Mouse (Mus musculus) neural tube, embryonic 14.5 days (tissue): Measurements from ENCODE around the gene Svs1. TPM values are rescaled to one million over a fixed set of nuclear protein-coding genes. Genes with fewer than 3 reads are reported as not detected.
"Not testable (repeated sequence)": the region's sequence is repeated elsewhere in the genome, so short reads cannot be mapped to it uniquely, and the experiment has no call there.

Experiments
- ATAC-seq: fragments of 200-750 bp; cut with Nextera tagmentation; 2 replicates; pipeline ENCODE4 v1.8.0; 2017; ENCODE audit warnings: low read depth, mild to moderate bottlenecking, moderate TSS enrichment, moderate library complexity
- H3K27ac ChIP-seq: fragments of 300-500 bp; sonication (generic); 2 replicates; pipeline ENCODE4 v1.5.1; 2014; ENCODE audit warnings: low read depth, mild to moderate bottlenecking, control low read depth, low read length, moderate library complexity, mixed read lengths
- H3K27me3 ChIP-seq: fragments of 300-500 bp; sonication (generic); 2 replicates; pipeline ENCODE4 v1.6.1; 2014; ENCODE audit warnings: low read length; ENCODE audit not compliant: control insufficient read depth, insufficient read depth
- H3K36me3 ChIP-seq: fragments of 300-500 bp; sonication (generic); 2 replicates; pipeline ENCODE4 v1.6.1; 2014; ENCODE audit warnings: low read length, mixed read lengths; ENCODE audit not compliant: control insufficient read depth, insufficient read depth
- H3K4me1 ChIP-seq: fragments of 300-500 bp; sonication (generic); 2 replicates; pipeline ENCODE4 v1.6.1; 2014; ENCODE audit warnings: low read length; ENCODE audit not compliant: control insufficient read depth, insufficient read depth
- H3K4me2 ChIP-seq: fragments of 300-500 bp; sonication (generic); 2 replicates; pipeline ENCODE4 v1.6.1; 2014; ENCODE audit warnings: mild to moderate bottlenecking, low read depth, low read length, control low read depth
- H3K4me3 ChIP-seq: fragments of 300-500 bp; sonication (generic); 2 replicates; pipeline ENCODE4 v1.5.1; 2014; ENCODE audit warnings: low read depth, low read length, control low read depth, mixed read lengths
- H3K9ac ChIP-seq: fragments of 300-500 bp; sonication (generic); replicated peaks from 2 replicates; pipeline ENCODE4 v1.6.1; 2014; ENCODE audit warnings: low read depth, mild to moderate bottlenecking, control low read depth, low read length, mixed read lengths
- H3K9me3 ChIP-seq: fragments of 300-500 bp; sonication (generic); 2 replicates; pipeline ENCODE4 v1.6.1; 2016; ENCODE audit warnings: low read length; ENCODE audit not compliant: control insufficient read depth
- WGBS: fragments of 180-500 bp; shearing (Covaris S2); extraction: QIAGEN DNeasy Blood & Tissue Kit; methylation state at CpG from one replicate; pipeline ENCODE4 v1.1.7; 2014; 5-methylcytosine and 5-hydroxymethylcytosine counted together
- polyA plus RNA-seq: library from polyadenylated mRNA; unstranded; fragments of >200 nt; fragmentation: Nextera tagmentation; extraction: Ambion mirVana; gene quantifications from 2 replicates; pipeline ENCODE4 v1.2.1, GENCODE M21; 2014

Svs1 gene
- polyA plus RNA-seq, 1 experiment from 2014 or later = not detected

DNA sequence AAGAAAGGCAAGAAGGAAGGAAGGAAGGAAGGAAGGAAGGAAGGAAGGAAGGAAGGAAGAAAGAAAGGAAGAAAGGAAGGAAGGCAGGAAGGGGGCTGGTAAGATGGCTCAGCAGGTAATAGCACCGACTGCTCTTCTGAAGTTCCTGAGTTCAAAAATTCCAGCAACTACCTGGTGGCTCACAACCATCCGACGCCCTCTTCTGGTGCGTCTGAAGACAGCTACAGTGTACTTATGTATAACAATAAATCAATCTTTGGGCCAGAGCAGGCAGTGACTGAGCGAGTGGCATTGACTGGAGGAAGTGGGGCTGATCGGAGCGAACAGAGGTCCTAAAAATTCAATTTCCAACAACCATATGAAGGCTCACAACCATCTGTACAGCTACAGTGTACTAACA, 27.5 kb upstream of the Svs1 start:
- 29% methylated on average over 7 of the region's 7 CpGs for WGBS
- not testable (repeated sequence) for H3K36me3 ChIP-seq, H3K9me3 ChIP-seq, H3K4me1 ChIP-seq, H3K27me3 ChIP-seq, H3K27ac ChIP-seq, H3K9ac ChIP-seq, H3K4me3 ChIP-seq, ATAC-seq, H3K4me2 ChIP-seq

- not testable (repeated sequence) for H3K4me2 ChIP-seq, H3K27me3 ChIP-seq, H3K4me3 ChIP-seq, H3K9ac ChIP-seq, H3K9me3 ChIP-seq, H3K4me1 ChIP-seq, ATAC-seq, H3K36me3 ChIP-seq, H3K27ac ChIP-seq
- 94% methylated on average over 5 of the region's 5 CpGs for WGBS
Observed at GRCm38 (mm10) chr6:48966696-48967095, 20.0 kb upstream of the Svs1 start.

DNA sequence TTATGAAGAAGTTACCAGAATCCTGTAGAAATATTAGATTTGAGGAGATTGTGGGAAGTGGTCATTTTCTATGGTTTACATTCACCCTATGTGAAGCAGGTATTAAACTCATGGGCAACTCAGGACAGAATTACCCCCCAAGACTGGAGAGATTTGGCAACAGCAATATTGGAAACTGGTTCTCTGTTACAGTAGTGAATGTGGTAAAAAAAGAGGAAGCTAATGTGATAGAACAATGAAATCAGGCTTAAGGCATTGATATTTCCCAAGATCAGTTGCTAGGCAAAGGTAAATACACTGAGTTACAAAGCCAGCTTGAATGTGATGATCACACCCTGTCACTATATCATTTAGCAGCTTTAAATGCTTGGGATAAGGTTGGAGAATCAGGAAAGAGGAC, 18.8 kb upstream of the Svs1 start:
- no peak for ATAC-seq
- H3K4me1 ChIP-seq = no peaks in the 10 kb centered on the region
- H3K9me3 ChIP-seq = no peaks in the 10 kb centered on the region

DNA sequence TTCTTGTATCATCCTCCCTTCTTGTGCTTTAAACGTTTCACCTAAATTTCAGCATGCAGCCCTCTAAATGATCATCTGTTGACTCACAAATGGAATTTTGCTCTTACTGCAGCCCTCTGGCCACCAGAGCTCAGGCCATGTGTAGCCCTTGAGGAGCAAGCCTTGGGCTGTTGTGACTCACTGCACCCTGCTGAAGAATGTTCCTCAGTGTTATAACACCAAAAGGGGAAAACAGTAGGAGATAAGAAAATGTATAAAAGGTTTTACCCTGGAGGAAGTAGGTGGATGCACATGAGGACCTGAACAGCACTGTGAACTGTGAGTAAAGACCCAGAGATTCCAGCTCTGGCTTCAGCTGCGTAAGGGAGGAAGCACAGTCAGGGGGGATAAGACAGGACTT, 12.0 kb upstream of the Svs1 start, which contains the start of gene Doxl2:
Gene Doxl2 (plus strand): TSS at position 301 of the 400 bp plus-strand sequence.
- Histone ChIP-seq H3K4me1 (no peaks in the 10 kb centered on the region), H3K27me3 (no peaks in the 10 kb centered on the region), H3K27ac (no peak within 1 kb of the TSS), H3K4me3 (no peak within 1 kb of the TSS), H3K9me3 (no peaks in the 10 kb centered on the region), H3K4me2 (no peak within 1 kb of the TSS), H3K36me3 (no peaks in the 10 kb centered on the region), H3K9ac (no peak within 1 kb of the TSS)
- WGBS = 87% methylated on average over 2 of the region's 2 CpGs
- ATAC-seq = no peak

More for the DNA sequence above, 18.8 kb upstream of the Svs1 start:
- H3K4me3 ChIP-seq = no peak overlapping the region
- no peaks in the 10 kb centered on the region for H3K36me3 ChIP-seq
- no peaks in the 10 kb centered on the region for H3K27me3 ChIP-seq
- no peak overlapping the region for H3K27ac ChIP-seq
- H3K9ac ChIP-seq = no peak overlapping the region
- no peak overlapping the region for H3K4me2 ChIP-seq

DNA sequence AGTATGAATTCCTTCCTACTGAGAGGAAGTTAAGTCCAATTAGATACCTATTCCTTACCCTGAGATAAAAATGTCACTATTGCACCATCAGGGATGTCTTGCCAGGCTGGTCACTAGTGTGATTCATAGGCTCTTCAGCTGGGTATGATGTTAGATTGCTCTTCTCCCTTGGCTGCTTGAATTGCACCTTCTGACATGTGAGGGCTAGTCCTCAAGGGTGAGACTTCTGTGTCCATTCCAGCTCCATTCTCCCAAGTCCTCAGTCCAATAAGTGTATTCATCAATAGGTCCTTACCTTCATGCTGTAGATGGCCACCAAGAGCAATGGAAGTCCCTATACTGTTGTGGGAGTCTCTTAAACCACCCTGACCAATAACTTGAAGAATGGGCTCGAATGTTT, 7.0 kb upstream of the Svs1 start:
- no peak for ATAC-seq
- Histone ChIP-seq H3K9ac (no peak overlapping the region), H3K9me3 (no peaks in the 10 kb centered on the region), H3K27me3 (no peaks in the 10 kb centered on the region), H3K36me3 (no peaks in the 10 kb centered on the region), H3K27ac (no peak overlapping the region), H3K4me1 (no peaks in the 10 kb centered on the region), H3K4me3 (no peak overlapping the region), H3K4me2 (no peak overlapping the region)
- WGBS = 67% methylated on average over 1 of the region's 1 CpGs

- no peak overlapping the region for H3K4me2 ChIP-seq
- no peaks in the 10 kb centered on the region for H3K4me1 ChIP-seq
- no peak overlapping the region for H3K9ac ChIP-seq
- ATAC-seq = no peak
- no peaks in the 10 kb centered on the region for H3K27me3 ChIP-seq
- H3K4me3 ChIP-seq = no peak overlapping the region
- H3K27ac ChIP-seq = no peak overlapping the region
- H3K36me3 ChIP-seq = no peaks in the 10 kb centered on the region
- H3K9me3 ChIP-seq = no peaks in the 10 kb centered on the region
- WGBS = 77% methylated on average over 3 of the region's 3 CpGs
Observed at GRCm38 (mm10) chr6:48982305-48982704, 4.4 kb upstream of the Svs1 start.

DNA sequence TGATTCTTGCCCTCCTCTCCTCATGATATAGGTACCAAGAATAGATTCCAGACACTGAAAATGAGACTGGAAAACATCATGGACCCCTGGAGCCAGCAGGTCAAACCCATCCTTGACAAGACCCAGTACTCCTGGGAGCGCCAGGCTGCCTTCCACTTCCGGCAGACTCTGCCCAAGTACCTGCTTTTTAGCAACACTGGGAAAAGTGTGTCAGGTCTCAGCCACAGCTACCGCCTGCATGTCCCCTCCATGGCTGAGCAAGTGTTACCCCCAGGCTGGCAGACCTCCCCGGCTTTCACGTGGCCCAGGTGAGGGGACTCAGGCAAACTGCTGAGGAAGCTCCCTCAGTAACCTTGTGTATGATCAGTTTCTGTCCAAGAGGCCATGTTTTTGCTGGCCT, 3.3 kb downstream of the Svs1 start:
- no peak overlapping the region for H3K9ac ChIP-seq
- no peak for ATAC-seq
- no peaks in the 10 kb centered on the region for H3K4me1 ChIP-seq
- no peak overlapping the region for H3K27ac ChIP-seq
- no peaks in the 10 kb centered on the region for H3K9me3 ChIP-seq
- H3K4me2 ChIP-seq = no peak overlapping the region
- H3K4me3 ChIP-seq = no peak overlapping the region
- no peaks in the 10 kb centered on the region for H3K27me3 ChIP-seq
- H3K36me3 ChIP-seq = no peaks in the 10 kb centered on the region
- WGBS = 88% methylated on average over 5 of the region's 5 CpGs

- Histone ChIP-seq H3K4me1 (no peaks in the 10 kb centered on the region), H3K9ac (no peak overlapping the region), H3K4me2 (no peak overlapping the region), H3K27me3 (no peaks in the 10 kb centered on the region), H3K9me3 (no peaks in the 10 kb centered on the region), H3K36me3 (no peaks in the 10 kb centered on the region), H3K4me3 (no peak overlapping the region), H3K27ac (no peak overlapping the region)
- WGBS = 75% methylated on average over 4 of the region's 4 CpGs
- no peak for ATAC-seq
Observed at GRCm38 (mm10) chr6:48991991-48992390, 5.3 kb downstream of the Svs1 start.

DNA sequence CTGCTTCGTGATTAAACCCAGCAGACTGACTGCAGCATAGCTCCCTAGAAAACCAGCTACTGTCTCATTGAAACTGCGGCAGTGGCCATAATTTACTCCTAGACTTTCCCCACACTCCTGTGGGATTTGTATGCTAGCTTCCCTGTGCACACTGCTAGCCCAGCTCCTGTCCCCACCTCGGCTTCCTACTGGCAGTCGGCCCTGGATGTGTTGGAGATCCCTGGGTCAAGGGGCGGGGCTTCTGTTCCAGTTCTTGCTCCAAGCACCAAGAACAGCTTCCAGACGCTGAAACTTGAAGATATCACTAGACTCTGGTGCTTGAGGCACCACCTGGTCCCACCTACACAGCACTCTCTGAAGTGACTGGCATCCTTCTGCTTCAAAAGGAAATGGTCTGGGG, 11.5 kb downstream of the Svs1 start:
- H3K4me3 ChIP-seq = no peak overlapping the region
- no peak overlapping the region for H3K4me2 ChIP-seq
- H3K9ac ChIP-seq = no peak overlapping the region
- H3K9me3 ChIP-seq = no peaks in the 10 kb centered on the region
- no peak for ATAC-seq
- 73% methylated on average over 6 of the region's 6 CpGs for WGBS
- no peak overlapping the region for H3K27ac ChIP-seq
- H3K36me3 ChIP-seq = no peaks in the 10 kb centered on the region
- no peaks in the 10 kb centered on the region for H3K4me1 ChIP-seq
- H3K27me3 ChIP-seq = no peaks in the 10 kb centered on the region

DNA sequence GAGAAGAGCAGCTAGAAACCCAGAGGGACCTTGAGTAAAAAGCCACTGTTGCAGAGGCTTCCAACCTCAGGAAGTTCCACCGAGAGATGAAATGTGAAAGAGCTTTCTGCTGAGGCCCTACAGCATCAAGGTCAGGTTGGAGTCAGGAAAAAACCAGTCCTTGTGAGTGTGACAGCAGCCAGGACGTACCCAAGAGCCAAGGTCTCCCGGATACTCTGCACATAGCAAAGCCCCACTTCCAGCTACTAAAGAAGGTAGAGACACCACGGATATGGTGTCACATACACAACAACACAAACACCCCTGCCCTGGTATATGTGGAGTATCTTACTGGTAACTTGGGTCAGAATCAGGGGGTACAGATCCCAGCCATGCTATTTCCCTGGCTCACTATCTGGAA, 12.1 kb downstream of the Svs1 start:
- Histone ChIP-seq H3K9ac (no peak overlapping the region), H3K4me2 (no peak overlapping the region), H3K4me1 (no peaks in the 10 kb centered on the region), H3K27me3 (no peaks in the 10 kb centered on the region), H3K4me3 (no peak overlapping the region), H3K36me3 (no peaks in the 10 kb centered on the region), H3K27ac (no peak overlapping the region), H3K9me3 (no peaks in the 10 kb centered on the region)
- WGBS = 95% methylated on average over 4 of the region's 4 CpGs
- ATAC-seq = no peak
